ENCODE assay signal across 9 mouse cellular contexts in genomic region chr19:29820966-29821365, GRCm38 (mm10). TPM values are rescaled to one million over a fixed set of nuclear protein-coding genes. Genes with fewer than 3 reads are reported as not detected.
DNase-seq lines count a peak whose midpoint lies in the region; ATAC-seq lines count a peak whose summit lies in the region.
"Had no signal": no experiment of that assay in that cellular context is flagged by ENCODE, and none has a peak within 500 bp of the region (broad histone marks: within the 10 kb centered on the region; RNA-seq: fewer than 3 reads in every experiment).

No protein-coding gene starts in this region.

- H3K27me3 ChIP-seq in heart, embryonic 10.5 days (ENCODE audit: insufficient read depth, poor library complexity, severe bottlenecking) = no peaks in the 10 kb centered on the region
- no peaks in the 10 kb centered on the region for H3K27me3 ChIP-seq in neural tube, embryonic 14.5 days (ENCODE audit: control insufficient read depth, insufficient read depth, low read length)
- no peaks in the 10 kb centered on the region; the same call in 1 of the 2 replicates for H3K27me3 ChIP-seq in forebrain, embryonic 16.5 days (replicated peaks; ENCODE audit: control insufficient read depth, insufficient read depth, low read length)
- H3K27me3 ChIP-seq: neural tube, embryonic 13.5 days had no signal

- H3K9ac ChIP-seq in neural tube, embryonic 14.5 days (replicated peaks; ENCODE audit: low read depth, low read length) = no peak overlapping the region
- H3K9ac ChIP-seq in forebrain, embryonic 16.5 days (replicated peaks; ENCODE audit: low read depth, low read length) = no peak overlapping the region
- H3K9ac ChIP-seq: neural tube, embryonic 13.5 days had no signal

- DNase-seq in heart, adult 8-10 months (ENCODE audit: low spot score) = peak; percentile 49
- no peak for DNase-seq in heart, embryonic 10.5 days (ENCODE audit: low spot score)
- no peak for DNase-seq in neural tube, embryonic 10.5 days (ENCODE audit: extremely low spot score, low spot score)
- DNase-seq in WW6 (ENCODE audit: low read depth, low spot score) = peak; percentile 36
- no peak for DNase-seq in right cerebral cortex, postnatal 4 days

- no peaks in the 10 kb centered on the region for H3K4me1 ChIP-seq in heart, embryonic 10.5 days
- H3K4me1 ChIP-seq in neural tube, embryonic 14.5 days (ENCODE audit: control insufficient read depth, insufficient read depth, low read length) = no peaks in the 10 kb centered on the region
- H3K4me1 ChIP-seq in forebrain, embryonic 16.5 days (replicated peaks; ENCODE audit: control insufficient read depth, insufficient read depth, low read length) = no peaks in the 10 kb centered on the region
- H3K4me1 ChIP-seq: neural tube, embryonic 13.5 days had no signal

- no peak overlapping the region for H3K4me3 ChIP-seq in heart, embryonic 10.5 days
- H3K4me3 ChIP-seq in neural tube, embryonic 14.5 days (ENCODE audit: low read depth, low read length) = no peak overlapping the region
- no peak overlapping the region for H3K4me3 ChIP-seq in forebrain, embryonic 16.5 days (replicated peaks; ENCODE audit: low read length)
- H3K4me3 ChIP-seq: neural tube, embryonic 13.5 days had no signal

- no peak overlapping the region for H3K27ac ChIP-seq in heart, embryonic 10.5 days
- H3K27ac ChIP-seq in neural tube, embryonic 14.5 days (ENCODE audit: low read depth, low read length) = no peak overlapping the region
- H3K27ac ChIP-seq in forebrain, embryonic 16.5 days (ENCODE audit: low read length) = no peak overlapping the region
- H3K27ac ChIP-seq: neural tube, embryonic 13.5 days had no signal

- H3K9me3 ChIP-seq in heart, embryonic 10.5 days = no peaks in the 10 kb centered on the region
- no peaks in the 10 kb centered on the region for H3K9me3 ChIP-seq in neural tube, embryonic 14.5 days (ENCODE audit: control insufficient read depth, low read length)
- H3K9me3 ChIP-seq in forebrain, embryonic 16.5 days (ENCODE audit: control insufficient read depth, low read length) = no peaks in the 10 kb centered on the region
- H3K9me3 ChIP-seq: neural tube, embryonic 13.5 days had no signal

- no peaks in the 10 kb centered on the region for H3K36me3 ChIP-seq in heart, embryonic 10.5 days
- no peaks in the 10 kb centered on the region for H3K36me3 ChIP-seq in neural tube, embryonic 14.5 days (ENCODE audit: control insufficient read depth, insufficient read depth, low read length)
- no peaks in the 10 kb centered on the region for H3K36me3 ChIP-seq in forebrain, embryonic 16.5 days (ENCODE audit: control insufficient read depth, insufficient read depth)
- H3K36me3 ChIP-seq: neural tube, embryonic 13.5 days had no signal

- ATAC-seq in neural tube, embryonic 14.5 days (ENCODE audit: low read depth) = peak; percentile 38; the same call in 1 of the 2 replicates
- peak; percentile 49; the same call in 1 of the 2 replicates for ATAC-seq in forebrain, embryonic 16.5 days
- peak; percentile 80 for ATAC-seq in neutrophil, adult 5-6 weeks (ENCODE audit: extremely low read depth, insufficient number of reproducible peaks, low FRiP score, poor library complexity, severe bottlenecking)

- no peak overlapping the region for H3K4me2 ChIP-seq in neural tube, embryonic 14.5 days (ENCODE audit: low read depth, low read length)
- H3K4me2 ChIP-seq in forebrain, embryonic 16.5 days (ENCODE audit: low read length) = no peak overlapping the region
- H3K4me2 ChIP-seq: neural tube, embryonic 13.5 days had no signal

RNA-seq across cellular contexts. Expression of gene Ranbp6, which starts 8.2 kb away (rescaled TPM):
- total RNA-seq in heart, adult 8-10 months (2022) = 10 to 100 TPM; 12.7 to 15.3 (median 14.1) TPM
- 16.2 and 19.7 TPM in 2 replicates for polyA plus RNA-seq in heart, embryonic 10.5 days (2016; fragmentation: Nextera tagmentation; extraction: Ambion mirVana)
- 62.9 and 64.4 TPM in 2 replicates for polyA plus RNA-seq in neural tube, embryonic 14.5 days (2014; fragmentation: Nextera tagmentation; extraction: Ambion mirVana)
- 43.5 and 44.8 TPM in 2 replicates for polyA plus RNA-seq in forebrain, embryonic 16.5 days (2015; fragmentation: Nextera tagmentation; extraction: Ambion mirVana)
- 33.3 and 34.4 TPM in 2 replicates for total RNA-seq in neutrophil, adult 5-6 weeks (2017)

RNA-seq across cellular contexts. Expression of gene 9930021J03Rik, which starts 15.2 kb away (rescaled TPM):
- 10 to 100 TPM; 10.3 to 15.2 (median 12.9) TPM for total RNA-seq in heart, adult 8-10 months (2022)
- 2.9 and 4.2 TPM in 2 replicates for polyA plus RNA-seq in heart, embryonic 10.5 days (2016; fragmentation: Nextera tagmentation; extraction: Ambion mirVana)
- polyA plus RNA-seq in neural tube, embryonic 14.5 days (2014; fragmentation: Nextera tagmentation; extraction: Ambion mirVana) = 10.9 and 12.1 TPM in 2 replicates
- 7.1 and 7.7 TPM in 2 replicates for polyA plus RNA-seq in forebrain, embryonic 16.5 days (2015; fragmentation: Nextera tagmentation; extraction: Ambion mirVana)
- 20.9 and 27.9 TPM in 2 replicates for total RNA-seq in neutrophil, adult 5-6 weeks (2017)

Comparison
In these comparisons a context has a peak if more than half of its experiments do, and no peak if none do; other contexts are left out.
1. DNase-seq: peak in heart, adult 8-10 months (single experiment) and WW6 (single experiment); none in heart, embryonic 10.5 days (single experiment), neural tube, embryonic 10.5 days (single experiment) and right cerebral cortex, postnatal 4 days (single experiment).
2. Peak in every context shown above with its lines, with median percentiles within 50 percentile points of each other: ATAC-seq.